In genomic region chr15:5240360-5240759, GRCm38 (mm10) we compare ENCODE assay signal across 11 mouse cellular contexts. TPM values are rescaled to one million over a fixed set of nuclear protein-coding genes. Genes with fewer than 3 reads are reported as not detected.
A peak's percentile ranks its signal among the peaks of the same experiment; 100 is the strongest.
DNase-seq lines count a peak whose midpoint lies in the region; ATAC-seq and TF ChIP-seq lines count a peak whose summit lies in the region.
"Had no signal": no experiment of that assay in that cellular context is flagged by ENCODE, and none has a peak within 500 bp of the region (broad histone marks: within the 10 kb centered on the region; RNA-seq: fewer than 3 reads in every experiment).

No protein-coding gene starts in this region.

- H3K4me1 ChIP-seq in erythroblast, embryonic 14.5 days (ENCODE audit: control insufficient read depth), result peaks cover 80% of the 10 kb centered on the region
- H3K4me1 ChIP-seq in kidney, postnatal 0 days (replicated peaks; ENCODE audit: insufficient read depth, low read length), result peaks cover 11% of the 10 kb centered on the region; the same call in 1 of the 2 replicates
- peaks cover 20% of the 10 kb centered on the region for H3K4me1 ChIP-seq in intestine, embryonic 14.5 days (replicated peaks; ENCODE audit: control insufficient read depth, insufficient read depth, low read length)
- peaks cover 45% of the 10 kb centered on the region for H3K4me1 ChIP-seq in neural tube, embryonic 15.5 days

- H3K27ac ChIP-seq in kidney, postnatal 0 days, result peak overlapping the region; percentile 11; the same call in 1 of the 2 replicates
- H3K27ac ChIP-seq in intestine, embryonic 14.5 days (ENCODE audit: low read depth), result no peak overlapping the region
- H3K27ac ChIP-seq in neural tube, embryonic 15.5 days (replicated peaks), result no peak overlapping the region
- H3K27ac ChIP-seq: neural tube, embryonic 12.5 days had no signal

- H3K27me3 ChIP-seq in erythroblast, embryonic 14.5 days (ENCODE audit: control insufficient read depth), result peaks cover 38% of the 10 kb centered on the region
- no peaks in the 10 kb centered on the region for H3K27me3 ChIP-seq in kidney, postnatal 0 days (ENCODE audit: insufficient read depth, low read length)
- H3K27me3 ChIP-seq in intestine, embryonic 14.5 days (replicated peaks; ENCODE audit: control insufficient read depth, insufficient read depth, low read length), result peaks cover 43% of the 10 kb centered on the region
- H3K27me3 ChIP-seq in neural tube, embryonic 15.5 days (replicated peaks), result peaks cover 22% of the 10 kb centered on the region

- WGBS in kidney, postnatal 0 days, result 40% methylated on average over 6 of the region's 6 CpGs
- 67% methylated on average over 6 of the region's 6 CpGs for WGBS in intestine, embryonic 14.5 days
- WGBS in neural tube, embryonic 15.5 days, result 58% methylated on average over 6 of the region's 6 CpGs

- H3K4me3 ChIP-seq in erythroblast, embryonic 14.5 days (replicated peaks), result peak overlapping the region; percentile 21
- H3K4me3 ChIP-seq in kidney, postnatal 0 days (replicated peaks; ENCODE audit: low read depth, low read length), result 0 out of 2 replicates have a peak overlapping the region, but pooled peaks have one; percentile 1
- no peak overlapping the region for H3K4me3 ChIP-seq in intestine, embryonic 14.5 days (ENCODE audit: low read depth, low read length)
- 0 out of 2 replicates have a peak overlapping the region, but pooled peaks have one; percentile 10 for H3K4me3 ChIP-seq in neural tube, embryonic 15.5 days (replicated peaks)
- H3K4me3 ChIP-seq: neural tube, embryonic 12.5 days had no signal

- H3K4me2 ChIP-seq in kidney, postnatal 0 days (ENCODE audit: low read length), result peak overlapping the region; percentile 34
- H3K4me2 ChIP-seq in intestine, embryonic 14.5 days (ENCODE audit: low read length), result 0 out of 2 replicates have a peak overlapping the region, but pooled peaks have one; percentile 16
- H3K4me2 ChIP-seq in neural tube, embryonic 15.5 days, result peak overlapping the region; percentile 96
- H3K4me2 ChIP-seq: neural tube, embryonic 12.5 days had no signal

- DNase-seq in kidney, postnatal 0 days (ENCODE audit: low spot score), result peak; percentile 53
- no peak for DNase-seq in kidney, postnatal 25 days
- DNase-seq in intestine, embryonic 14.5 days (ENCODE audit: low spot score), result no peak
- no peak for DNase-seq in urinary bladder, postnatal 14 days (ENCODE audit: low spot score)
- no peak for DNase-seq in layer of hippocampus, adult 18-20 months (ENCODE audit: low spot score in 2 of 2)
- DNase-seq: embryo, embryonic 11 days; spleen, adult 18-20 months had no signal

- H3K9ac ChIP-seq in kidney, postnatal 0 days (ENCODE audit: low read depth, low read length), result no peak overlapping the region
- H3K9ac ChIP-seq in intestine, embryonic 14.5 days (ENCODE audit: low read length), result no peak overlapping the region
- no peak overlapping the region for H3K9ac ChIP-seq in neural tube, embryonic 15.5 days (replicated peaks)
- H3K9ac ChIP-seq: neural tube, embryonic 12.5 days had no signal

- no peak for ATAC-seq in erythroblast, adult 5-6 weeks (replicated peaks; ENCODE audit: low FRiP score, poor library complexity, severe bottlenecking)
- ATAC-seq in kidney, postnatal 0 days (replicated peaks; ENCODE audit: low FRiP score, low read depth), result no peak
- no peak for ATAC-seq in intestine, embryonic 14.5 days (replicated peaks; ENCODE audit: low FRiP score, low TSS enrichment, low read depth)
- no peak for ATAC-seq in neural tube, embryonic 15.5 days (ENCODE audit: low FRiP score)

- no peak for TF ChIP-seq CTCF in kidney, postnatal 0 days (IDR thresholded peaks at IDR 0.05; ENCODE audit: low read depth)

- no peaks in the 10 kb centered on the region for H3K9me3 ChIP-seq in erythroblast, embryonic 14.5 days (ENCODE audit: control insufficient read depth, low read length)
- H3K9me3 ChIP-seq in kidney, postnatal 0 days (replicated peaks; ENCODE audit: low read length), result no peaks in the 10 kb centered on the region
- H3K9me3 ChIP-seq in intestine, embryonic 14.5 days (ENCODE audit: control insufficient read depth, low read length), result no peaks in the 10 kb centered on the region
- H3K9me3 ChIP-seq in neural tube, embryonic 15.5 days (replicated peaks), result no peaks in the 10 kb centered on the region
- H3K9me3 ChIP-seq: neural tube, embryonic 12.5 days had no signal

- no peaks in the 10 kb centered on the region for H3K36me3 ChIP-seq in erythroblast, embryonic 14.5 days (ENCODE audit: control insufficient read depth)
- no peaks in the 10 kb centered on the region for H3K36me3 ChIP-seq in kidney, postnatal 0 days (ENCODE audit: insufficient read depth, low read length)
- H3K36me3 ChIP-seq in intestine, embryonic 14.5 days (ENCODE audit: control insufficient read depth, insufficient read depth, low read length), result no peaks in the 10 kb centered on the region
- no peaks in the 10 kb centered on the region for H3K36me3 ChIP-seq in neural tube, embryonic 15.5 days
- H3K36me3 ChIP-seq: neural tube, embryonic 12.5 days had no signal

RNA-seq across cellular contexts. Expression of gene Ptger4, which starts 3.6 kb away (rescaled TPM):
- polyA plus RNA-seq in erythroblast, embryonic 14.5 days (2012), result 0.08 and 0.09 TPM in 2 replicates
- 4.8 and 13.6 TPM in 2 replicates for total RNA-seq in erythroblast, adult 5-6 weeks (2015; ENCODE audit: low replicate concordance)
- 2.0 and 3.7 TPM in 2 replicates for total RNA-seq in erythroblast, adult 5-6 weeks (2017; ENCODE audit: low replicate concordance)
- 4.6 and 5.3 TPM in 2 replicates for polyA plus RNA-seq in kidney, postnatal 0 days (2015; fragmentation: Nextera tagmentation; extraction: Ambion mirVana)
- polyA plus RNA-seq in intestine, embryonic 14.5 days (2014; fragmentation: Nextera tagmentation; extraction: Ambion mirVana), result 3.9 and 4.3 TPM in 2 replicates
- polyA plus RNA-seq in neural tube, embryonic 15.5 days (2015; fragmentation: Nextera tagmentation; extraction: Ambion mirVana), result 5.7 and 6.8 TPM in 2 replicates
- under 1 TPM; 0.67 to 0.76 TPM for total RNA-seq in layer of hippocampus, adult 18-20 months (2021)

RNA-seq across cellular contexts. Expression of gene Ttc33, which starts 55.0 kb away (rescaled TPM):
- 0.21 and 1.0 TPM in 2 replicates for polyA plus RNA-seq in erythroblast, embryonic 14.5 days (2012)
- 12.3 and 29.4 TPM in 2 replicates for total RNA-seq in erythroblast, adult 5-6 weeks (2015; ENCODE audit: low replicate concordance)
- total RNA-seq in erythroblast, adult 5-6 weeks (2017; ENCODE audit: low replicate concordance), result 26.4 and 28.4 TPM in 2 replicates
- 45.9 and 47.4 TPM in 2 replicates for polyA plus RNA-seq in kidney, postnatal 0 days (2015; fragmentation: Nextera tagmentation; extraction: Ambion mirVana)
- polyA plus RNA-seq in intestine, embryonic 14.5 days (2014; fragmentation: Nextera tagmentation; extraction: Ambion mirVana), result 37.4 and 41.2 TPM in 2 replicates
- polyA plus RNA-seq in neural tube, embryonic 15.5 days (2015; fragmentation: Nextera tagmentation; extraction: Ambion mirVana), result 53.0 and 54.0 TPM in 2 replicates
- total RNA-seq in layer of hippocampus, adult 18-20 months (2021), result 10 to 100 TPM; 82.3 to 85.7 TPM

Comparison
In these comparisons a context has a peak if more than half of its experiments do, and no peak if none do; other contexts are left out.
1. H3K4me2 ChIP-seq: peak in every context shown above with its lines; median percentile 96 in neural tube, embryonic 15.5 days; 34 in kidney, postnatal 0 days; 16 in intestine, embryonic 14.5 days.
2. RNA of gene Ttc33, which starts 55.0 kb away (polyA plus RNA-seq): 53.0 to 54.0 TPM in neural tube, embryonic 15.5 days, 45.9 to 47.4 TPM in kidney, postnatal 0 days and 37.4 to 41.2 TPM in intestine, embryonic 14.5 days; 0.21 to 1.0 TPM in erythroblast, embryonic 14.5 days; every median in the first group is over 10 times any median in the second.